Comparison of ENCODE assay signal across 7 mouse cellular contexts in genomic region chr5:137285045-137285444, GRCm38 (mm10). TPM values are rescaled to one million over a fixed set of nuclear protein-coding genes. Genes with fewer than 3 reads are reported as not detected.
A peak's percentile ranks its signal among the peaks of the same experiment; 100 is the strongest.
DNase-seq lines count a peak whose midpoint lies in the region; ATAC-seq and TF ChIP-seq lines count a peak whose summit lies in the region.

No protein-coding gene starts in this region.

- H3K4me2 ChIP-seq in kidney, embryonic 16.5 days (replicated peaks; ENCODE audit: low read depth, low read length), result no peak overlapping the region
- H3K4me2 ChIP-seq in hindbrain, postnatal 0 days (ENCODE audit: low read depth, low read length), result no peak overlapping the region

- H3K9ac ChIP-seq in kidney, embryonic 16.5 days (replicated peaks; ENCODE audit: low read length), result no peak overlapping the region
- H3K9ac ChIP-seq in hindbrain, postnatal 0 days (replicated peaks; ENCODE audit: low read length), result no peak overlapping the region

- H3K4me3 ChIP-seq in kidney, embryonic 16.5 days (ENCODE audit: low read length), result no peak overlapping the region
- H3K4me3 ChIP-seq in hindbrain, postnatal 0 days (ENCODE audit: low read length), result no peak overlapping the region

- H3K27me3 ChIP-seq in kidney, embryonic 16.5 days (ENCODE audit: insufficient read depth, low read length), result peaks cover 32% of the 10 kb centered on the region
- H3K27me3 ChIP-seq in hindbrain, postnatal 0 days (ENCODE audit: insufficient read depth, low read length), result no peaks in the 10 kb centered on the region

- no peaks in the 10 kb centered on the region for H3K9me3 ChIP-seq in kidney, embryonic 16.5 days (ENCODE audit: low read length)
- H3K9me3 ChIP-seq in hindbrain, postnatal 0 days (ENCODE audit: low read length), result no peaks in the 10 kb centered on the region

- DNase-seq in kidney, postnatal 10 days, result peak; percentile 62
- peak; percentile 68 for DNase-seq in CD4-positive helper T cell, adult 2 months (ENCODE audit: low read depth, low spot score)
- DNase-seq in T-cell, adult 2 months (ENCODE audit: low spot score), result peak; percentile 60
- DNase-seq in hindbrain, postnatal 0 days (ENCODE audit: low spot score), result peak; percentile 62
- DNase-seq in testis, postnatal 14 days (ENCODE audit: low spot score), result peak; percentile 63
- no peak for DNase-seq in embryo, embryonic 10 days (ENCODE audit: low spot score)

- H3K27ac ChIP-seq in kidney, embryonic 16.5 days (ENCODE audit: low read length), result no peak overlapping the region
- no peak overlapping the region for H3K27ac ChIP-seq in hindbrain, postnatal 0 days

- ATAC-seq in kidney, embryonic 16.5 days (ENCODE audit: low FRiP score, low TSS enrichment), result no peak
- ATAC-seq in hindbrain, postnatal 0 days, result no peak

- WGBS in kidney, embryonic 16.5 days, result 63% methylated on average over 5 of the region's 5 CpGs
- WGBS in hindbrain, postnatal 0 days, result 59% methylated on average over 5 of the region's 5 CpGs

- H3K36me3 ChIP-seq in kidney, embryonic 16.5 days (ENCODE audit: insufficient read depth, low read length), result no peaks in the 10 kb centered on the region
- no peaks in the 10 kb centered on the region for H3K36me3 ChIP-seq in hindbrain, postnatal 0 days (ENCODE audit: insufficient read depth, low read length)

- TF ChIP-seq CTCF in hindbrain, postnatal 0 days (IDR thresholded peaks at IDR 0.05; ENCODE audit: low read depth), result peak; percentile 81

- H3K4me1 ChIP-seq in kidney, embryonic 16.5 days (ENCODE audit: insufficient read depth, low read length), result peaks cover 28% of the 10 kb centered on the region
- 0 out of 2 replicates have a peak, but pooled peaks cover 3% of the 10 kb centered on the region for H3K4me1 ChIP-seq in hindbrain, postnatal 0 days (ENCODE audit: insufficient read depth, low read length)

RNA-seq across cellular contexts. Expression of gene Ache, which starts 2.3 kb away (rescaled TPM):
- polyA plus RNA-seq in kidney, embryonic 16.5 days (2015; fragmentation: Nextera tagmentation; extraction: Ambion mirVana), result 3.0 and 3.1 TPM in 2 replicates
- 210 and 219 TPM in 2 replicates for total RNA-seq in hindbrain, postnatal 0 days (2014; rRNA removed)
- polyA plus RNA-seq in hindbrain, postnatal 0 days (2015; fragmentation: Nextera tagmentation; extraction: Ambion mirVana), result 151 and 157 TPM in 2 replicates

RNA-seq across cellular contexts. Expression of gene Ufsp1, which starts 9.4 kb away (rescaled TPM):
- 7.2 and 7.8 TPM in 2 replicates for polyA plus RNA-seq in kidney, embryonic 16.5 days (2015; fragmentation: Nextera tagmentation; extraction: Ambion mirVana)
- 35.5 TPM in 2 replicates for total RNA-seq in hindbrain, postnatal 0 days (2014; rRNA removed)
- polyA plus RNA-seq in hindbrain, postnatal 0 days (2015; fragmentation: Nextera tagmentation; extraction: Ambion mirVana), result 32.1 and 33.3 TPM in 2 replicates

RNA-seq across cellular contexts. Expression of gene Srrt, which starts 22.4 kb away (rescaled TPM):
- polyA plus RNA-seq in kidney, embryonic 16.5 days (2015; fragmentation: Nextera tagmentation; extraction: Ambion mirVana), result 158 and 165 TPM in 2 replicates
- total RNA-seq in hindbrain, postnatal 0 days (2014; rRNA removed), result 82.9 and 98.9 TPM in 2 replicates
- polyA plus RNA-seq in hindbrain, postnatal 0 days (2015; fragmentation: Nextera tagmentation; extraction: Ambion mirVana), result 55.5 and 57.0 TPM in 2 replicates

RNA-seq across cellular contexts. Expression of gene Trip6, which starts 29.2 kb away (rescaled TPM):
- polyA plus RNA-seq in kidney, embryonic 16.5 days (2015; fragmentation: Nextera tagmentation; extraction: Ambion mirVana), result 90.1 and 102 TPM in 2 replicates
- total RNA-seq in hindbrain, postnatal 0 days (2014; rRNA removed), result 14.3 and 15.0 TPM in 2 replicates
- polyA plus RNA-seq in hindbrain, postnatal 0 days (2015; fragmentation: Nextera tagmentation; extraction: Ambion mirVana), result 13.9 and 15.5 TPM in 2 replicates

RNA-seq across cellular contexts. Expression of gene Slc12a9, which starts 48.4 kb away (rescaled TPM):
- 16.3 and 16.6 TPM in 2 replicates for polyA plus RNA-seq in kidney, embryonic 16.5 days (2015; fragmentation: Nextera tagmentation; extraction: Ambion mirVana)
- total RNA-seq in hindbrain, postnatal 0 days (2014; rRNA removed), result 32.6 and 41.3 TPM in 2 replicates
- 27.3 and 27.6 TPM in 2 replicates for polyA plus RNA-seq in hindbrain, postnatal 0 days (2015; fragmentation: Nextera tagmentation; extraction: Ambion mirVana)

Comparison
In these comparisons a context has a peak if more than half of its experiments do, and no peak if none do; other contexts are left out.
1. RNA of gene Ache, which starts 2.3 kb away (polyA plus RNA-seq): 151 to 157 TPM in hindbrain, postnatal 0 days; 3.0 to 3.1 TPM in kidney, embryonic 16.5 days; every median in the first group is over 10 times any median in the second.